Mouse (Mus musculus): ENCODE measurements at regions not wholly inside any gene's neighbourhood (a gene's known extent, or its start where the extent isn't known, plus 50 kb on each side); places are given as distances from the start of the nearest gene placed in this dataset.
A peak's percentile ranks its signal among the peaks of the same experiment; 100 is the strongest.

- no peak for DNase-seq
These were observed 147.0 kb upstream of the Spag17 start for GRCm38 (mm10) chr3:99738093-99738803.

GRCm38 (mm10) chr3:99739654-99740053, 145.6 kb upstream of the Spag17 start:
- no peak for DNase-seq

- peak; percentile 10 for DNase-seq
These were observed 143.7 kb upstream of the Spag17 start for GRCm38 (mm10) chr3:99741249-99742222.

GRCm38 (mm10) chr3:99749725-99750124, 135.5 kb upstream of the Spag17 start:
- DNase-seq: no peak

- no peak for DNase-seq
These were observed 106.7 kb upstream of the Spag17 start for GRCm38 (mm10) chr3:99778526-99778925.

- no peak for DNase-seq
These were observed 99.2 kb upstream of the Spag17 start for GRCm38 (mm10) chr3:99785955-99786529.

- peak; percentile 78 for DNase-seq
These were observed 93.9 kb upstream of the Spag17 start for GRCm38 (mm10) chr3:99791316-99791715.

- no peak for DNase-seq
These were observed 91.6 kb upstream of the Spag17 start for GRCm38 (mm10) chr3:99793622-99794021.

GRCm38 (mm10) chr3:99795835-99796234, 89.4 kb upstream of the Spag17 start:
- no peak for DNase-seq

- DNase-seq: no peak
These were observed 87.4 kb upstream of the Spag17 start for GRCm38 (mm10) chr3:99797791-99798190.

- no peak for DNase-seq
These were observed 74.7 kb upstream of the Spag17 start for GRCm38 (mm10) chr3:99810532-99810931.

GRCm38 (mm10) chr3:99811276-99811675, 73.9 kb upstream of the Spag17 start:
- no peak for DNase-seq

- DNase-seq: no peak
These were observed 72.4 kb upstream of the Spag17 start for GRCm38 (mm10) chr3:99812836-99813235.

- no peak for DNase-seq
These were observed 70.1 kb upstream of the Spag17 start for GRCm38 (mm10) chr3:99815115-99815514.

- no peak for DNase-seq
These were observed 67.2 kb upstream of the Spag17 start for GRCm38 (mm10) chr3:99817965-99818364.

GRCm38 (mm10) chr3:99822735-99823134, 62.5 kb upstream of the Spag17 start:
- no peak for DNase-seq

- DNase-seq: no peak
These were observed 62.0 kb upstream of the Spag17 start for GRCm38 (mm10) chr3:99823256-99823655.
